Mouse (Mus musculus) ES-Bruce4 (cell line): ENCODE measurements around the gene St3gal2.

Source experiments
- CTCF ChIP-seq: IDR thresholded peaks from one replicate; pipeline ENCODE4 v1.8.1; 2011; ENCODE audit warnings: low read depth, low read length
- POLR2A ChIP-seq: IDR thresholded peaks from one replicate; pipeline ENCODE4 v1.8.1; 2011; ENCODE audit warnings: low read length; ENCODE audit not compliant: insufficient read depth

DNA sequence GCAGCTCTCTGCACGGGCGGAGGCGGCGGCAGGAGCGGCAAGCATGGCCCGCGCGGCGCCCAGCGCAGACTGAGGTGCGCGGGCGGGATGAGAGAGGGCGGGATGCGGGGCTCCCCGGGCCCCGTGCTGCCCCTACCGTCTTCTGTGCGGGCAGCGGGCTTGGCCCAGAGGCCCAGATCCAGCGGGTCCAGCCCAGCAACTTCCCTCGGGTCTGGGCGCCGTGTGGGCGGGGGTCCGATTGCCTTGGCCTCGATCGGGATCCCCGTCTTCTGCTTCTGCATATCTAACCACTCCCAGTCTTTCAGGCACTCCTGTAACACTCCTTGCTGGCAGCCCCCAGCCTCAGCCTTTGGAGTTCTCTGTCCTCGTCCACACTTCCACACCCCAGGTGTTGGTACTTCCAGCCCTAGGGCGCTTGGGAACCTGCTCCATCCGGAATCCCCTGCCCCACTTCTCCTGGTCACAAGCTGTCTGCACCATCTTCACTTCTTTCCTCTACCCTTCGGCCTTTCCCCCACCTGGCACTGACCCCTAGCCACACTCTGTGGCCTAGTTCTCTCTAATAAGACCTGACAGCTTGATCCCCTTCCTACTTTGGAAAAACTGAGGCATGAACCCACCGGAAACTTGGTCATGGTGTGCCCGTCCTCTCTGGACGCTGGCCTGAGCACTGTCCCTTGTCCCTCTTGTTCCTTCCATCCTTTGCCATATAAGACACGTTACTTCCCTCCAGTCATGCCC lies 480 bp downstream of the St3gal2 start:
- no peak for TF ChIP-seq POLR2A
- TF ChIP-seq CTCF = no peak
